Mouse (Mus musculus) cerebellum, postnatal 25 days (tissue): ENCODE measurements around the gene AC170998.1.
"Not testable (repeated sequence)": the region's sequence is repeated elsewhere in the genome, so short reads cannot be mapped to it uniquely, and the experiment has no call there.

ENCODE experiments used
- DNase-seq, 2 experiments: peaks; one replicate each; pipeline ENCODE4 v3.0.0; 2021; ENCODE audit warnings: mixed read lengths in 2 of 2

The AC170998.1 gene

DNA sequence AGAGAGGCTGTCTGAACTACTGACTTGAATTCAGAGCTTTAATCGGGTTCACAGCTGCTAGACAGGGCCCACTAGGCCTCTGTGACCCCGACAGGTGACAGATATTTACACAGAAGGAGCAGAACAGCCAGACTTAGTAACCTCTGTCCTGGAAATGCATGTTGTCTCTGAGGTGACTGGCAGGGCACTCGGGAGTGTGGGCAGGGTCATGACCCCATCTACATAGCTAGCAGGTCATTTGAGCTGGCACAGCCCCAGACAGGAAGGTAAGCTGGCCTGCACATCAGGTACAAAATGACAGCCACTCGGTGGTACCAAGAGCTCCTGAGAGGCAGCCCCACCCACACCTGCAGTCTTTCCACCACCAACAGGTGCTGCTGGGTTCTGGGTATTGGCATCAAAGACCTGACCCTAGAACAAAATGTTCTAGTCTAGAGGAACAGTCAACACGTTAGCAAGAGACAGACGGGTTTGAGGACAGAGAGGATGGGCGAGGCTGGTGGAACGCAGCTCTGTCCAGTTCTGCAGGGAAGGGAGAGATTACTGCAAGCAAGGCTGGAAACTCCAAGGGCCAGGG is 34.9 kb downstream of the AC170998.1 start:
- no peak for DNase-seq

- peak; percentile 86 to 90 for DNase-seq
Measured at GRCm38 (mm10) chr17:28761871-28762270, 36.0 kb downstream of the AC170998.1 start.

- DNase-seq, result no peak
Measured at GRCm38 (mm10) chr17:28766203-28766602, 40.3 kb downstream of the AC170998.1 start.

GRCm38 (mm10) chr17:28766781-28767515 is 41.1 kb downstream of the AC170998.1 start:
- no peak for DNase-seq

DNA sequence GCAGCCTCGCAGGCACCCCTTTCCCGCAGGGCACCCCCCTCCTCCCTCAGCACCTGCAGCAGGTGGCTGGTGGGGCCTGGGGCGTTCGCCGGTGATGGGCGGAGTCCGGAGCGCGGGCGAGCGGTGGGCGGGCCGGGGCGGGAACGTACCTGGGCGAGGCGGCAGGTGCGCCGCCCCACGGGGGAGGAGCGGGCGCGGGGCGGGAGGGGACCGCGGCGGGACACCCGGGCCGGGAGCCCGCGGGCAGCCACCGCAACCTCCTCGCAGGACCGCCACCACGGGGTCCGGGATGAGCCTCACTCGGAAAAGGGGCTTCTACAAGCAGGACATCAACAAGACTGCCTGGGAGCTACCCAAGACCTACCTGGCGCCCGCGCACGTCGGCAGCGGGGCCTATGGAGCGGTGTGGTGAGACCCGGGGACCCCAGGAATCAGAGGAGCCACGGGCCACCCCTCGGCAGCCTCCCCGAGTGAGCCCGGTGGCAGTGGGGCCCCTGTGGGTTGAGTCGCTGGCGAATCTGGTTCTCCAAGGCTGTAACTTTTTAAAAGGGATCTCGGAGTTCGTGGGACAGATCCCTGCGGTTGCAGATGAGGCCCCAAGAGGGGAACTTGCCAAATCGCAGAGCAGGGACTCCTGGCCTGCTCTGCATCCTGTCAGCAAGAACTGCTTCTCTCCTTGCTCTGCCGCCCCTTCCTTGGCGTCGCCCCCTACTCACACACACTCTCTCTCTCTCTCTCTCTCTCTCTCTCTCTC is 43.4 kb downstream of the AC170998.1 start, which contains the start of gene Mapk13:
Mapk13 (plus strand) TSS at position 177 of the 754 bp plus-strand sequence.
- peak in 1 of 2 experiments; percentile 40 for DNase-seq

DNA sequence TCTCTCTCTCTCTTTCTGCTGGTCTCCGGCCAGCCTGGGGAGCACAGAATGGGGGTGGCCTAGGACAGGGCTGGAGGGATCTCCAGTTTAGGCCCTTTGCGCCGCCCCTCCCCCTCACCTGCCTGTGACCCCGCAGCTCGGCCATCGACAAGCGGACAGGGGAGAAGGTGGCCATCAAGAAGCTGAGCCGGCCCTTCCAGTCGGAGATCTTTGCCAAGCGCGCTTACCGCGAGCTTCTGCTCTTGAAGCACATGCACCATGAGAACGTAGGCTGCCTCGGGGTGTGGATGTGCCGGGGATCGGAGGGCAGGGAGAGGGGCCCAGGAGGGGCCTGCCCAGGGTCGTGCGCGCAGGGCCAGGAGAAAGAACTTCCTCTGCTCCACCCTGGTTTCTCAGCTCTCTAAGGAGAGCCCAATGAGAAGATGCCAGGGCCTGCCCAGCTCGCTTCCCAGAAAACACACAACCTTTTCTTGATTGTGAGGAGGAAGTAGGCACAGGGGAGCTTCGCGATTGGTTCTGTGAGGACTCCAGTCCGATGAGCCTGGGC is 44.1 kb downstream of the AC170998.1 start:
- peak; percentile 37 to 54 for DNase-seq

DNA sequence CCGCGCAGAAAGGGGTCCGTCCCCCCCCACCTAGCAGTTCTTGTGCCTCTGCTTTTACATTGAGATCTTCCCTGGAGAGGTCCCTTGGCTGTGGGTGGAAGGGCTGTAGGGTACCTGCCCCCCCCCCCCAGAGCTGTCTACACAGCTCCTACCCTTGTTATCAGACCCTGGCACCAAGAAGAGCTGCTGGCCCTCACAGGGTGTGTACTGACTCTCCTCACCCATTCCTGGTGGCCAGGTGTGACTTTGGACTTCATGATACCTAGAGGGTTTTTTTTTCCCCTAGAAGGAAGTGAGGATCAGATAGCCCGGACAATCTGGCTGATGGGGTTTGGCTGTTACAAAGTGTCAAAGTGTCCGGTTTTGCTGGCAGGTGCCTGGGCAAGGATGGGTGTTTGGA is 45.4 kb downstream of the AC170998.1 start:
- no peak for DNase-seq

DNA sequence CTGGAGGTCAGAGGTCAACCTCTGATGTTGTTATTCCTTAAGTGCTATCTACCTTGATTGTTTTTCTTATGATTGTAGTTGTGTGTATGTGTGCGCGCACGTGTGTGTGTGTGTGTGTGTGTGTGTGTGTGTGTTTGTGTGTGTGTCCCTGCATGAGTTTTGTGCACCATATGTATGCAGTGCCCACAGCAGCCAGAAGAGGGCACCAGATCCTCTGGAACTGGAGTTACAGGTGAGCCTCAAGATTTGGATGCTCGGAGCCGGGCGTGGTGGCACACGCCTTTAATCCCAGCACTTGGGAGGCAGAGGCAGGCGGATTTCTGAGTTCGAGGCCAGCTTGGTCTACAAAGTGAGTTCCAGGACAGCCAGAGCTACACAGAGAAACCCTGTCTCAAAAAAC is 48.4 kb downstream of the AC170998.1 start:
- not testable (repeated sequence) for DNase-seq

DNA sequence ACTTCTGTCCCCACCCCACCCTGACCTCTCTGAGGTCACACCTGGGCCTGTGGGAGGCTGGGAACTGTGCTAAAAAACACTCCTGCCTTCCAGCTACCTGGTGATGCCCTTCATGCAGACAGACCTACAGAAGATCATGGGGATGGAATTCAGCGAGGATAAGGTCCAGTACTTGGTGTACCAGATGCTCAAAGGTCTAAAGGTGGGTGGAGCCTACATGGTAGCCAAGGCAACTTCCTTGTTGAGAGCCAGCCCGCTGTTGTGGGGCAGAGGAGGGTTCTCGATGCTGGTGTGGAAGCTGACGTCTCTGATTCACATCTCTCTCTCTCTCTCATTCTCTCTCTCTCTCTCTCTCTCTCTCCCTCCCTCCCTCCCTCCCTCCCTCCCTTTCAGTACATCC is 49.3 kb downstream of the AC170998.1 start:
- DNase-seq, result no peak
